Mouse (Mus musculus) cerebellum, adult 18-20 months (tissue): ENCODE results near the gene Rbbp8nl.

Source experiments
- DNase-seq, 2 experiments: peaks; one replicate each; pipeline ENCODE4 v3.0.0; 2021

Rbbp8nl gene

DNA sequence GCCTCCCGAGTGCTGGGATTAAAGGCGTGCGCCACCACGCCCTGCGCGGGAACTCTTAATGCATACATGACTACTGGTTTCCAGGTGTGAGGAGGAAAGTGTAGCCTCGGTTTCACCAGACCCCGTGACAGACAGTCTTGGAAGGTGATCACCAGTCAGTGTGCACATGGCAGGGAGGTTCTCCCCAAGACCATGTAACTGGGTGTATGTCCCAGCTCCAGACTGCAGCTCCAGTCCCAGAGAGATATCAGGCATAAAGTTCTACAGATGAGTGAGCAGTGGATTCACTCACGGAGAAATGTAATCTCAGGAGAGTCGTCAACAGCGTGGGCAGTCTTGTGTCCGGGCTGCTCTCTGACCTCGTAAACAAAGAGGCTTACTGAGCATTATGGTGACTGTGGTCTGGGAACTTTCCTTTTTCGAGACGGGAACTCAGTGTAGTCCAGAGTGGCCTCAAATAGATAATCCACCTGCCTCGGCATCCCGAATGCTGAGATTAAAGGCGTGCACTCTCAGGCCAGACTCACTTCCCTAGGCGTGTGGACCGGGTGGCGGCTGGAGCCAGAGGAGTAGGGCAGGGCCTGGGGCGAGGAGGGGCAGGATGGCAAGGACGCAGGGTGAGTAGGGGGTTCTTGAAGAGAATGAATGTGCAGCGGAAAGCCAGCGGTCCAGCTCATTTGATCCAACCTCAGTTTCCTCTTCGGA, 33.2 kb downstream of the Rbbp8nl start:
- no peak for DNase-seq

DNA sequence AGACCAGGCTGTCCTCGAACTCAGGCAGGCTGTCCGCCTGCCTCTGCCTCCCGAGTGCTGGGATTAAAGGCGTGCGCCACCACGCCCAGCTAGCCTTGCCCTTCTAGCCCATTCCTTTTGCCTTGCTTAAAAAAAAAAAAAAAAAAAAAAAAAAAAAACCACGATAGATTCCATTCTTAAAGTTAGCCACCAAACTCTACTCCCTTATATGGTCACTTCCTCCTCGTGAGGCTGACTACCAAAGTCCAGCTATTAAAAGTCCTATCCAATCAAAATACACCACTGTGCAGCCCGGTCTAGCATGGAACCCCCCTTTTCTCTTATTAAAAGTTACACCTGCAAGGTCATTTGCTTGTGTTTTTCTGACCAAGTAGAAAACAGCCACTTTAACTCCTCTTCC, 34.0 kb downstream of the Rbbp8nl start:
- DNase-seq, result no peak

DNA sequence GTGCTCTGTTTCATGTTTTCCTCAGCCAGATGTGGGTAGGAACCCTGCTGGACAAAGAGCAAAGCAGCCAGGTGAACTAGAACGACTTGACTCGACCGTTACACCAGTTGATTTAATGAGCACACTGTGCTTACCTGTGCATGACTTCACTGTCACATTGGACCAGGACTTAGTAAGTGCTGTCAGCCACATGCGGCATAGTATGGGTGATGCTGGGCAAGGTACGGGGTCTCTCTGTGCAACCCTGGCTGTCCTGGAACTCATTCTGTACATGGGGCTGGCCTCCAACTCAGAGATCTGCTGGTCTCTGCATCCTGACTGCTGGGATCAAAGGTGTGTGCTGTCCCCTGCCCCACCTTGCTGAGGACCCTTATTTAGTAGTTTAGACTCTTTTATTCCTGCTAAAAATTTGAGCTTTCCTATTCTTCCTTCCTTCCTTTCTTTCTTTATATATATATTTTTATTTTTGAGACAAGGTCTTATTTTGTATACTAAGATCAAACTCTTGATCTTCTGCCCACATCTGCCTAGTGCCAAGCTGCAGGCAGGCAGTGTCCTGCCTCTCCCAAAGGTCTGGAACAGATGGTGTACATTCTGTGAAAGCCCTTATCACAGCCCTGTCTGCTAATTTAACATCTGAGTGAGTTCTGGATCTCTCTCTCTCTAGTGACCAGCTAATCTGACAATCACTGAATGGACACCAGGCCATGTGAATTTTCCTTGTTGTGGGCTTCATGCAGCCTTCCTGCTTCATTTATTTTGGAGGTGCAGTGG, 35.1 kb downstream of the Rbbp8nl start:
- no peak for DNase-seq

DNA sequence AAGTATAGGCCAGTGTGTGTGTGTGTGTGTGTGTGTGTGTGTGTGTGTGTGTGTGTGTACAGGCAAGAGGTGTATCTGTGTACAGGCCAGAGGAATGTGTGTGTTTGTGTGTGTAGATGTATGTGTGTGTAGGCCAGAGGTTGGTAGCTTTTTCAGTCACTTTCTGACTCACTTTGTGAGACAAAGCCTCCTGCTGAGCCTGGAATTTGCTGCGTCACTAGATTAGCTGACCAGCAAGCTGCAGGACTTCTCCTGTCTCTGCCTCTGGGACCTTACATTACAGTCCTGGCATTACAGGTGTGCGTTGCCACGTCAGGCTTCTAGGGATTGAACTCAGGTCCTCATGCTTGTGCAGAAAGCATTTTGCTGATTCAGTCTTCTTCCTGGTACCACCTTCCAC, 37.8 kb downstream of the Rbbp8nl start:
- DNase-seq, result no peak

DNA sequence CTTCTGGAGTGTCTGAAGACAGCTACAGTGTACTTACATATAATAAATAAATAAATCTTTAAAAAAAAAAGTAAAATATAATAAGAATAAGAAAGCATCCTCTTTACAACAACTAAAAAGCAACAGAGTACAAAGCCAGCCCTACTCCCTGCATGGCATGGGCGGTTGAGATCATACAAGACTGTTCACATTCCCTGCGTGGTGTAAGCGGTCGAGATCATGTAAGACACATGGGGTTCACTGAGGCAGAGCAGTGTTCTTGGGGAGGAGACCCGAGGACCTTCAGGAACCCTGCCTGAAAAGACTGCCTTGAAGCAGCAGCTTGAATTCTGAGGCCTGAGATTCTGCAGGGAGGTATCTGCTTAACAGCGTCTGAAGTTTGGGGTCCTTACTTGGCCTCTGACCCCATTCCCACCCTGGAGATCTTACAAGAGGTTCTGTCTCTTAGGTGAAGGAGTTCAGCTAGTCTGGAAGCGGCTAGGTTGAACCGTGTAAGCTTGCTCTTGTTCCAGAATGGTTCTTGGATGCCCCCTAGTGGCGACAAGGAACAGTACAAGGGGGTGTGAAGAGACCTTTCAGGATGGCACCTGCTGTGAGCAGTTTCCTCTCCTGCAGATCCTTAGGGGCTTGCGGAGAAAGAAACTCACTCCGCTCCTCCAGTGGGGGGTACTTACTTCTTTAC, 38.6 kb downstream of the Rbbp8nl start:
- peak; percentile 88 to 89 for DNase-seq

DNA sequence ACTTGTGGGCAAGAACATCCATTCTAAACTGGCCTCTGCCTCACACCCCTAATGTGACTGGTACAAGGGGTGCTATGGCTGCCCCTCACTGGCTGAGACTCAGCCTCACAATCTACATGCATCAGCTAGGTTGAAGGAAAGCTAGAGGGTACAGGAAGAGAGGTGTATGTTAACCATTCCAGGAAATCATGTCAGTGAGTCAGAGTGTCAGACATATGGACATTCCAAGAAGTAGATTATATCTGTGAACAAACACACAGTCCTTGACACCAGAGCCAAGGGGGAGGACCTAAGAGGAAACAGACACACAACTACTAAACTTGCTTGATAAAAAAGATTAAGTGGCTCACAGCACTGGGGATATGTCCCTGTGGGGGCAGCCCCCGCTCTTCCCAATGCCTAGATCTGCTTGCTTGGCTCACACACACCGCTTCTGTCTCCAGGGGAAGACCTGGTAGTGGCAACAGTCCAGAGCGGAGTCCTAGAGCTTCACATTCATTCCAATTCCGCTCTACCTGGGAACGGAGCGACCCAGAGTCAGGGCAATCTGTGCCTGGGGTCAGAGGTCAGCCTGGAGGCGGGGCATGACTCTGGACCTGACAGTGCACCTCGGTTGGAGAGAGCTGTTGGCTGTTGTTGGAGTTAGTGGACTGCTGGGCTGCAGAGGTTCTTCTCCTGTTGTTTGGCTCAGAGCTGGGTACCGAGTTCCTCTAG, 40.6 kb downstream of the Rbbp8nl start:
- no peak for DNase-seq

DNA sequence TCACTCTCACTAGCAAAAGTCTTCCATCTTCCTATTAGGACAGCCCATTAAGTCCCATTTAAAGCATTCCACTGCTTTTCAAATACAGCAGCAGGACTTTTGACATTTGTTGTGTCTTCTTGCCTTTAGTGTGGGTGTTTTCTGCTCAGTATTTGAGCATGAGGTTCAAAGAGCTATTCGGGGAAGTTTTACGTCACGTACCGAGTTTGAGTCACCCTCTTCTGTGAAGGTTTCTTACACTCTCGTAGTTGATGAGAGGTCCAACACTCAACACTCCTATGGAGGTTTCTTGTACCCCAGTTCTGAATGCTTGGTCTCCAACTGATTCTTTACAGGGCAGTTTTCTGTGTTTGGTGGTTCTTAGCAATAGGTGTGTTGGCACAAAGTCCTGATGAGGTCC, 41.8 kb downstream of the Rbbp8nl start:
- no peak for DNase-seq

DNA sequence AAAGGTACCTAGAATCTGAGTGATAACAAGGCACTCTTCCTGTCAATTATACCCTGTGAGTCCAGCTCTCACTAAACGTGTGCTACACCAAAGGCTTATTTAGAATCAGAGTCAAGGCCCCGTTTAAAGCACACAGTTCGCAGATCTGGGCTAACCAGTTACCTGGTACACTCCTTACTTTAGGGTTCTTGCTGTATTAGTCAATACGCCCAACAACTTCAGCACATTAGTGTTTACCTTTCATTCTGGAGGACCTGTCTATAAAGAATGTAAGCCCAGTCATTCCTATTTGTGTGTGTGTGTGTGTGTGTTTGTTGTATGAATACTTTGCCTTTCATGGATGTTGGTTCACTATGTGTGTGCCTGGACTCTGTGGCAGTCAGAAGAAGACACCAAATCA, 46.6 kb downstream of the Rbbp8nl start:
- no peak for DNase-seq

DNA sequence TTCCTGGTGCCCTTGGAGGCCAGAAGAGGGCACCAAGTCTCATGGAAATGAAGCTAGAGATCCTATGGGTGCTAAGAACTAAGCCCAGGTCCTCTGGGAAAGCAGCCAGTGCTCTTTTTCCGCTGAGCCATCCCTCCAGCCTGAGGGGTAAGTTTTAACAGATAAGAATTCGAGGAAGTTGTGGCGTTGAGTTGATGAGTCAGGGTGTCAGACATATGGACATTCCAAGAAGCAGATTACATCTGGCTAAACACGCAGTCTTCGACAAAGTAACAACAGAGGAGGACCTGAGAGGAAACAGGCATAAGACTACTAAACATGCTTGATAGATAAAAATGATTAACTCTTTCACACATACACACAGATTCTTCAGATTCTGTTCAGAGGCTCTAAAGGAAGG, 51.1 kb downstream of the Rbbp8nl start:
- no peak for DNase-seq

DNA sequence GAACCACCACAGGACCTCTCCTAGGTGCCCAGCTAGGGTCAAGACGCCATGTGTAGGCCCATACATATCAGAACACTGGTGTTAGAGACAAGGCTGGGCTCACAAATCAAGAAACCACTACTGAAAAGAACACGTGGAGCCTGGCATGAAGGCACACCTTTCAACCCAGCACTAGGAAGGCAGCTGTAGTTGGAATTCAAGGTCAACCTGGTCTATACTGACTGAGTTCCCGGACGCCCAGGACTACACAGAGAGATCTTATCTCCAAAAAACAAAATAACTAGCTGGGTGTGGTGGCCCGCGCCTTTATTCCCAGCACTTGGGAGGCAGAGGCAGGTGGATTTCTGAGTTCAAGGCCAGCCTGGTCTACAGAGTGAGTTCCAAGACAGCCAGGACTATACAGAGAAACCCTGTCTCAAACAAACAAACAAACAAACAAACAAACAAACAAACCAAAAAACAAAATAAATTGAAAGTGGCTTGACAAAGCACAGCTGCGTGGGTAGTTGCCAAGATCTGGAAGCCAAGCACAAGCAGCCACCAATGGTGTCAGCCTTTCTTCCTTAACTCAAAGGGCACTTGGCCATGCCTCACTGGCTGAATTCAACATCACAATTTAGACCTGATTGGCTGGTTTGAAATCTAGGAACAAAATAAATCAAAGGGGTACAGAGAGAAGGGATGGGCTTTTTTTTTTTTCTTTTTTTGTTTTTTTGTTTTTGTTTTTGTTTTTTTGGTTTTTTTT, 51.9 kb downstream of the Rbbp8nl start:
- DNase-seq, result no peak

DNA sequence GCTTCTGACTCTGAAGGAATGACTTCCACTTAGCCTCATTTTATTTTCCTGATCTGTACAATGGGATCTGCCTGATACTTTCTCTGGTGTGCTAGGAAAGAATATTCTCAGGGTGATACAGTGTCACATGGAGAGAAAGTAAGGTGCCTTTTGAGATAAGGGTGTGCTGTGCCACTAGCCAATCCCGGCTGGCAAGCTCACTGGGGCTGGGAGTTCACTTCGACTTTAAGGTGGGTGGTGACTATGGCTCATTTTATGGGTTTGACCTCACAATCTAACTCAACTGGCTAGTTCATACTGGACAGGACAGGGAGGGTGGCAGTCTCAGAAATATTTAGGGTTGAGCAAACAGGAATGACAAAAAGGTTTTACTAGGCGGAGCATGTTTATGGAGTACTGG, 52.7 kb downstream of the Rbbp8nl start:
- no peak for DNase-seq

DNA sequence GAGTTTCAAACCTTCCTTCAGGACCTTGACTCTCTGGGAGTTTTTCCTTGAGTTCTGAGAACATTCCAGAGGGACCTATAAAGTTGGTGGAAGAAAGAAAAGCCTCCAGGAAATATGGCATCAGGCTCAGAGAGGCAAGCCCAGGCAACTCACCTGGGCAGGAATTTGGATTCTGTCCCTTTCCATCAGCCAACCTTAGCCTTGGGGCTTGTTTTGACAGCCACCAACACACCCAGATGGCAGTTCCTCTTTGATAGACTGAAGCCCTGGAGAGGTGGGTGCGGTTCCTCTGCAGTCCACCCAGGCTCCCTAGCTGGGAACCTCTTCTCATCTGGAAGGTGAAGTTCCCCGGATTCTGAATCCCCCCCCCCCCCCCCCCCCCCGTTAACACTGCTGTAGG, 53.2 kb downstream of the Rbbp8nl start:
- DNase-seq, result no peak

DNA sequence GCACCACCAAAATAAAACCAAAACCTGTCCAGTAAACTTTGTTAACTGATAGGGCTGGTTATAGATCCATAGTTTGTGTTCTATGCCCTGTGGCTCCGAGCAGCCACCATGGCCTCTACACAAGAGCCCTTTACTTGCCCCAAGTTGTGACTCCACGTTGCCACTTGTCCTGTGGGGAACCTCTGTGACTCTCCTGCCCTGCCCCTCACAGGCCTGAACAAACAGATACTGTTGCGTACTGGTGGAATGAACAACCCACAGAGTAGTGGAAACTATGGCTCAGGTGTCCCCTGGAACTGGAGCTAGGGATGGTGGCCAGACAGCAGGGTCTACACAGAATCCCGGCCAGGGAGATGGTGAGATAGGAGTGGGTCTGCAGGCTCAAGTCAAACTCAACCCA, 53.9 kb downstream of the Rbbp8nl start:
- DNase-seq, result no peak

DNA sequence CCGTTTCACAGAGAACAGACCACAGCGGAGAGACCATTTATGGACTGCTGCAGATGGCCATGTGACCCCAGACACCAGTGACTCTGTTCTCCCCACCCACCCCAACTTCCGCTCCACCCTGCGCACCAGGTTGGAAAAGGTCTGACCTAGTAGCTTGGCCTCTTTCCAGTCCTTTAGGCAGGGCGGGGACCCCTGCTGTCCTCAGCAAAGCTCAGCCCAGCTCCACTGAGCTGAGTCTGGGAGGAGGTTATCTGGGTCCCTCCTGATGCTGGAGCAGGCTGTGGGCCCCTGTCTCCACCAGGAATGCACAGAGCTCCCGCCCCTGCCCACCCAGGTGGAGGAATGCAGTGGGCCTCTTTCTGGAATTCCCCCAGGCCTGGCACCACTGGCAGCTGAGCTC, 54.7 kb downstream of the Rbbp8nl start:
- DNase-seq, result no peak

DNA sequence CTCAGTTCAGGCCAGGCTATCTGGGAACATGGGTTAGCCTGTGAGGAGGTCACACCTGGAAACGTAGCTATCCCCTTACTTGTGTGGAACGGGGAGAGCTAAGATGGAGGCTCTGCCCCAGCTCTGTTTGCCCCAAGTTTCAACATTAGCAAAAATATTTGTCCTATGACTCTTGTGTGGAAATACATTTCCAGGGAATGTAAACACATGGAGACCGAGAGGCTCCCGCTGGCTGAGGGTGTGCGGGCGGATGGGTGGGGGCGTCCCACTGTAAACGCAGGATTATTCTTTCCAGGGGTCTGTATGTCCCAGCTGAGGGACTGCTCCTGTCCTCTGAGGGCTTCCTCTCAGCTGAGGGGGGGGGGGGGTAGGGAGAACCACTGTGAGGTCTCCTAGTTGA, 55.3 kb downstream of the Rbbp8nl start:
- DNase-seq, result no peak

DNA sequence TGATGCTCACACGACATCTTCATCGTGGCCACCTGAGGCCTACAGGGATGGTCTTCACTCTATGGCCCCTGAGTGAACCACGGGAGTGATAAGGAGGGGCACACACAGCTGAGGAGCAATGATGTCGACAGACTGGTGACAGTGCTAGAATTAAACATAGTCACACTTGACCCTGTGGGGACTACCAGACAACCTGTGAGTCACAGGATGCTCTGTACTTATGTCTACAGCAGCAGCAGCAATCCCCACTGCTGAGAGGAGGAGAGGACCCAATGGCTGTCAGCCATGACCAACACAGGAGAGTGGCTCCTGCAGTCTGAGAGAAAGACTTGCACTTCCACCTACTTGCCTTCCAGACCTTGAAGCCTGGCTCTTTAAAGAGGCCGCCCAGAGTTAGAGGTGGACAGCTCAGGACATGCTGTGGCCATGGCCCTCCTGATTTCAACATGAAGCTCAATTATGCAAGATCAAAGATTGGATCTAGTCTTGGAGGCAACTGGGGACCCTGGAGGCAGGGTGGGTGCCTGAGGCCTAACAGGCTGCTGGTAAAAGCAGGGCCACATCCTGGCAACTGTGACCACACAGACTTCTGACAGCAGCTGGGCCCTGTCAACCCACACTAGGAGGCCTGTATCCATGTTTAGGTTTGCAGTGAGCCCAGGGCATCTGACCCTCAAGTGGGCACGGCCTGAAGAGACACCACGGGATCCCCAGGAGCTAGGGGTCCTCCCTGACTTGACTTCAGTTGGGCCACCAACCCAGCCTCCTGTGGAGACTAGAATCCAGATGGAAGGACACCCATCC, 56.4 kb downstream of the Rbbp8nl start:
- DNase-seq, result no peak

DNA sequence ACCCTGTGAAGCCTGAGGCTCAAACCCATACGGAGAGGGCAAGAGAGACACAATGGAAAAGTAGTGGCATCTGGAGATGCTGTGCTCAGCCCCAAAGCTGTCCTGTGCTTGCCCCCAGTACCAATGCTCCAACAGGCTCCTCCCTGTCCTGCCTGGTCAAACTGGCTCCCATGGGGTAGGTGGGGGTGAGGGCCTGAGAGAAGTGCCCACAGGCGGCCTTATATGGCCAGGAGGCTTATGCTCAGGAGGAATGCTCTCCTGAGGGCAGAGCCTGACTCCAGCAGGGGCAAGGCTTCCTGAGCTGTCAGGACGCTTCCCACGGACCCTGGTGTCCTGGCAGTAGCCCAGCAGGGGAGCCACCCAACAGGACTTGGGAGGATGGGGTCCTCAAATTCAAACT, 59.2 kb downstream of the Rbbp8nl start:
- DNase-seq, result no peak

DNA sequence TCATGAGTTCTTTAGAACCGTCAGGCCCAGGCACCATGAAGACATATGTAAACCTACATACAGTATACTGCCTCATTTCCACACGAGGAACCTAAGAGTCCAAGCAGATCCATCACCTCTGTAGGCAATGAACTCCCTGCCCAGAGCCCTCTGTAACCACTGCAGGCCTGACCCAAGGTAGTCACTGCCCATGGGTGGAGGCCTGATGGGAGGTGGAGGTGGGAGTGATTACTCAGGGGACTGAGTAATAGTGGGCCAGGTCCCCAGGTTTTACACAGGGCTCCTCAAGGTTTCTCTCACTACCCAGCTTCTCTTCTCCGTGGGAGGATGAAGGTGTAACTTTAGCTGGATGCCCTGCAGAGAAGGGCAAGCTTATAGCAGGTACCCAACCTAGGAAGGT, 60.5 kb downstream of the Rbbp8nl start:
- DNase-seq, result no peak

DNA sequence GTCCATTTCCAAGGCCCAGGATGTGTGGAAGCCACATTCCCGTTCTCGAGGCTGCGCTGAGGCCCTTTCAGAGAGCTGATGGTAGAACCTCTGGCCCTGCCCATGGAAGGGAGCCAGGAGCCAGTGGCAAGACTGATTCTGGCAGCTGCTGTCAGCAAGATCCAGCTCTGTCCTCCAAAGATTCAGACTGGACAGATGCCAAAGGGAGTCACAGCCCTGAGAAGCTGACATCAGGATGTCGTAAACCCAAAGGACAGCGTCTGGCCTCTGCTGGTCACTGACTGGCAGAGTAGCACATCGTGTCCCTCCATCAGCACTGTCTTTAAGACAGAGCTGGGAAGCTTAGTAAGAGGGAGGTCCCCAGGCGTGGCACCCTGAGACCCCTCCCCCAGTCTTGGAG, 61.1 kb downstream of the Rbbp8nl start:
- DNase-seq, result no peak

DNA sequence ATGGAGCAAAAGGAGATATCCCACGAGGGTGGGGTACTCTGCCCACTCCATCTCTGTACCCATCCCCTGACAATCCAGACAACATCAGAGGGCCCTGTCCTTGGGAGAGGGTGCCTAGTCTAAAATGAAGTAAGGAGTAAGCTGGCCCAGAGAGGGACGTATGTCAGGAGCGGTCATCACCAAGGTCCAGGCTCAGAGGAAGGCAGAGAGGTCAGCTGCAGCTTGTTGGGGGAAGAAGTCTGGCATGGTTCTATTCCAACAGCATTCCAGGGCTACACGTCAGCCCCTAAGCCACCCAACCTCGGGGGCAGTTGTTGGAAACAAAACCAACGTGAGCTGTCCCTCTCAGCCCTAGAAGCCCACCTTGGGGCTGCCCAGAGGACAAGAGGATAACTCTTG, 61.6 kb downstream of the Rbbp8nl start:
- DNase-seq, result no peak
